Mouse (Mus musculus) liver, embryonic 16.5 days (tissue): Measurements from ENCODE around the gene Enah. TPM values are rescaled to one million over a fixed set of nuclear protein-coding genes. Genes with fewer than 3 reads are reported as not detected.

Experiments used
- ATAC-seq: fragments of 200-750 bp; cut with Nextera tagmentation; 2 replicates; pipeline ENCODE4 v1.8.0; 2017; ENCODE audit warnings: low read depth, mild to moderate bottlenecking, moderate number of reproducible peaks, moderate library complexity
- H3K27ac ChIP-seq: fragments of 300-500 bp; sonication (generic); 2 replicates; pipeline ENCODE4 v1.5.1; 2014; ENCODE audit warnings: mild to moderate bottlenecking, low read length
- H3K27me3 ChIP-seq: fragments of 300-500 bp; sonication (generic); 2 replicates; pipeline ENCODE4 v1.6.1; 2014; ENCODE audit warnings: low read depth, low read length, mixed read lengths; ENCODE audit not compliant: control insufficient read depth, insufficient read depth
- H3K36me3 ChIP-seq: fragments of 300-500 bp; sonication (generic); 2 replicates; pipeline ENCODE4 v1.6.1; 2014; ENCODE audit warnings: mild to moderate bottlenecking; ENCODE audit not compliant: control insufficient read depth, insufficient read depth
- H3K4me1 ChIP-seq: fragments of 300-500 bp; sonication (generic); 2 replicates; pipeline ENCODE4 v1.6.1; 2014; ENCODE audit warnings: low read depth, low read length, mixed read lengths; ENCODE audit not compliant: control insufficient read depth
- H3K4me2 ChIP-seq: fragments of 300-500 bp; sonication (generic); 2 replicates; pipeline ENCODE4 v1.6.1; 2014; ENCODE audit warnings: low read depth, low read length, mixed read lengths
- H3K4me3 ChIP-seq: fragments of 300-500 bp; sonication (generic); 2 replicates; pipeline ENCODE4 v1.5.1; 2014; ENCODE audit warnings: low read depth, mild to moderate bottlenecking, low read length
- H3K9ac ChIP-seq: fragments of 300-500 bp; sonication (generic); 2 replicates; pipeline ENCODE4 v1.6.1; 2014; ENCODE audit warnings: low read depth, low read length
- H3K9me3 ChIP-seq: fragments of 300-500 bp; sonication (generic); replicated peaks from 2 replicates; pipeline ENCODE4 v1.6.1; 2016; ENCODE audit warnings: low read length; ENCODE audit not compliant: control insufficient read depth
- WGBS: fragments of 180-500 bp; shearing (Covaris S2); extraction: QIAGEN DNeasy Blood & Tissue Kit; methylation state at CpG from one replicate; pipeline ENCODE4 v1.1.7; 2014; ENCODE audit not compliant: insufficient replicate concordance; 5-methylcytosine and 5-hydroxymethylcytosine counted together
- polyA plus RNA-seq: library from polyadenylated mRNA; unstranded; fragments of >200 nt; fragmentation: Nextera tagmentation; extraction: Ambion mirVana; gene quantifications from 2 replicates; pipeline ENCODE4 v1.2.1, GENCODE M21; 2015

Gene Enah
- 0.46 and 0.48 TPM in 2 replicates for polyA plus RNA-seq

DNA sequence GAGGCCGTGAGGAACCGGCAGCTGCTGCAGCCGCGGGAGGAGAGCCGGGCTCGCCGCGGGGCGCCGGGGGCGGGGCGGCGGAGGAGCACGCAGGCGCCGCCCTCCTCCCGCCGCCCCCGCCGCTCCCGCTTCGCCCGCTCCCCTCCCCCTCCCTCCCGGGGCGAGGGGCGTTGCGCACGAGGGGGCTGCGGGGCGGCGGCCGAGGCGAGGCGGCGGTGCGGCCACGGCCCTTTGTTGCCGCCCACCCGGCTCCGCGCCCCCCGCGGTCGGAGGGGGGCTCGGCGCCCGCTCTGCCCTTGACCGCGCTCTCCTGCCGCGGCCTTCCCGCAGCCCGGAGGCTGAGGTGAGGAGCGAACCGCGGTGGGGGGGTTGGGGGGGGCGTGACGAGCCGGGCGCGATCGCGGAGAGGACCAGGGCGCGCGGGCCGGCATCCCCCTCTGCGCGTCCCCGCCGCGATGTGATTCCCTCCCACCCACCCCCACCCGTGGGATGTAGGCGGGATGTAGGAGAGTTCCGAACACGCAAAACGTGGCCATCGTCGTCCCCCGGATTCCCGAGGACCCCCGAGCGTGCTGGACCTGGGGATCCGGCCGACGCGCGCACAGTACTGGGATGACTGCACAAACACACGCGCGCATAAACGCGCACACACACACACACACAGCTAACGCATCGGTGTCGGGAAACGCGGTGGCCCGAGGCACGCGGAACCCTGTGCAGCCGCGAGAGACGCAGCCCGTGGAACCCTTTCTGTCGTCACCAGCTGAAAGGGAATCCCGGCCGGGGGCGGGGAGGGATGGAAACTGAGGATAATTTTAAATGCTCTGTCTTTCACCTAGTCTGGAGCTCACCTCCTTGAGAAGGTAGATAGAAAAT, at the start of gene Enah:
Gene Enah, minus strand, starts transcription at position 65 of the 876 bp plus-strand sequence.
- H3K27me3 ChIP-seq = peaks cover 46% of the 10 kb centered on the region
- H3K4me3 ChIP-seq = peak within 1 kb of the TSS; percentile 64
- under 1% methylated on average over 71 of the region's 109 CpGs for WGBS
- peak; percentile 60 for ATAC-seq
- no peaks in the 10 kb centered on the region for H3K9me3 ChIP-seq
- peak within 1 kb of the TSS; percentile 34 for H3K9ac ChIP-seq
- peak within 1 kb of the TSS; percentile 76 for H3K4me2 ChIP-seq
- no peaks in the 10 kb centered on the region for H3K4me1 ChIP-seq
- no peak within 1 kb of the TSS for H3K27ac ChIP-seq
- H3K36me3 ChIP-seq = no peaks in the 10 kb centered on the region

DNA sequence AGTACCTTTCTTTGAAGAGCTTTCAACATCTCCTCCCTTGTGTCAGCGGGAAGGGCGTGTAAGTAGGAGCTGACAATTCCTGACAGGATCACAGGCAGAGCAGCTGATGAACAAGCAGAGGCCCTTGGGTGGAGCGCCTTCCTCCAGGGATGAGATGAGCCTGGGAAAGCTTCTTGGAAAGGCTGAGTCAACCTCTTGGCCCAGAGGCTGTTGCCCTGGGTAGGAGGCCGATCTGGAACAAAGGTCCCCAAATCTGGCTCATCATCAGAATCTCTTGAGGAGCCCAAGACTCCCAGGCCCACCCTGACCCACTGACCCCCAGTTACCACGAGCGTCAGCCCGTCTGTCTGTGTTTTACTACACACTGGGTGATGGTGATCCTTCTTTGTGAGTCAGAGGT, 48.3 kb upstream of the Enah start:
- H3K36me3 ChIP-seq = no peaks in the 10 kb centered on the region
- WGBS = 57% methylated on average over 7 of the region's 7 CpGs
- ATAC-seq = no peak
- no peak overlapping the region for H3K9ac ChIP-seq
- no peaks in the 10 kb centered on the region for H3K4me1 ChIP-seq
- no peaks in the 10 kb centered on the region for H3K9me3 ChIP-seq
- no peak overlapping the region for H3K4me3 ChIP-seq
- H3K27ac ChIP-seq = no peak overlapping the region
- no peaks in the 10 kb centered on the region for H3K27me3 ChIP-seq
- no peak overlapping the region for H3K4me2 ChIP-seq

DNA sequence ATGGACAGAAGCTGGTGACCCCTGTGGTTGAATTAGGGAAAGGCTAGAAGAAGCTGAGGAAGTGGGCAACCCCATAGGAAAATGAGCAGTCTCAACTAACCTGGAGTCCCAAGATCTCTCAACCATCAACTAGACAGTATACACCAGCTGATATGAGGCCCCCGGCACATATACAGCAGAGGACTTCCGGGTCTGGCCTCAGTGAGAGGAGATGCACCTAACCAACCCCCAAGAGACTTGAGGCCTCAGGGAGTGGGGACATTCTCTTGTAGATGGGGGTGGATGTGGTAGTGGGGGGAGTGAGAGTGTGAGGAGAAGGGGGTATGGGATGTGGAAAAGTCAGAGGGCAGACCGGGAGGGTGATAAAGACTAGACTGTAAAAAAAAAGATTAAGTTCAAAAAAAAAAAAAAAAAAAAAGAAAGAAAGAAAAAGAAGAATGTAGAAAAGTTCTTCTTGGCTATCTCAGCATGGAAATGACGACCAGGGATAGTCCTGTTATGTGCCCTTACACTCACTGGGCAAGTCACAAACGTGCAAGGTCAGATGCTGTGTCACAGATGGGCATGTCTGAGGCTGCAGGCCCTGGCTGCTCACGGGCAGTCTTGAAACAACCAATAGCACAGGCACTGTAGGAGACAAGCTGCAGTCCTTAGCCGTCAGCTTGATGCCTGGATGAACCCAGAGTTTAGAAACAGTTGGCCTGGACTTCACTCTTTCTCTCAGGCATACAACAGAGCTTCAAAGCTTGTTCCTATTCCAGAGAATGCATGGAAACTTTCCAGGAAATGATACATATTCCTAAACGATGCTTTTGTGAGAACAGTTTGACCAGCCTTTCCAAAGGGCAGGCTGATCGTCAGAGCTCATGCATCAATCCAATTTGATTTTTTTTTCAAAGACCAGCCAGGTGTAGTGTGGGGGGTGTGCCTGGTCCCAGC, 47.0 kb upstream of the Enah start:
- WGBS = 49% methylated on average over 9 of the region's 9 CpGs
- H3K4me3 ChIP-seq = no peak overlapping the region
- no peak overlapping the region for H3K27ac ChIP-seq
- no peaks in the 10 kb centered on the region for H3K4me1 ChIP-seq
- no peak overlapping the region for H3K9ac ChIP-seq
- H3K27me3 ChIP-seq = no peaks in the 10 kb centered on the region
- H3K9me3 ChIP-seq = no peaks in the 10 kb centered on the region
- no peak overlapping the region for H3K4me2 ChIP-seq
- no peak for ATAC-seq
- no peaks in the 10 kb centered on the region for H3K36me3 ChIP-seq

GRCm38 (mm10) chr1:182063716-182064115, 43.9 kb upstream of the Enah start:
- ATAC-seq = no peak
- Histone ChIP-seq H3K36me3 (no peaks in the 10 kb centered on the region), H3K27ac (no peak overlapping the region), H3K4me2 (no peak overlapping the region), H3K27me3 (no peaks in the 10 kb centered on the region), H3K4me3 (no peak overlapping the region), H3K9me3 (no peaks in the 10 kb centered on the region), H3K9ac (no peak overlapping the region), H3K4me1 (no peaks in the 10 kb centered on the region; the same call in 1 of the 2 replicates)
- 52% methylated on average over 8 of the region's 8 CpGs for WGBS

GRCm38 (mm10) chr1:182062801-182063200, 43.0 kb upstream of the Enah start:
- Histone ChIP-seq H3K9ac (no peak overlapping the region), H3K27ac (no peak overlapping the region), H3K4me3 (no peak overlapping the region), H3K4me2 (no peak overlapping the region), H3K36me3 (no peaks in the 10 kb centered on the region), H3K27me3 (no peaks in the 10 kb centered on the region), H3K4me1 (no peaks in the 10 kb centered on the region; the same call in 1 of the 2 replicates), H3K9me3 (no peaks in the 10 kb centered on the region)
- ATAC-seq = no peak
- WGBS = 76% methylated on average over 8 of the region's 8 CpGs

- Histone ChIP-seq H3K9me3 (no peaks in the 10 kb centered on the region), H3K36me3 (no peaks in the 10 kb centered on the region), H3K4me2 (no peak overlapping the region), H3K4me1 (no peaks in the 10 kb centered on the region; the same call in 1 of the 2 replicates), H3K27ac (no peak overlapping the region), H3K4me3 (no peak overlapping the region), H3K27me3 (no peaks in the 10 kb centered on the region), H3K9ac (no peak overlapping the region)
- no peak for ATAC-seq
- 55% methylated on average over 4 of the region's 4 CpGs for WGBS
Measured at GRCm38 (mm10) chr1:182061203-182061602, 41.4 kb upstream of the Enah start.

DNA sequence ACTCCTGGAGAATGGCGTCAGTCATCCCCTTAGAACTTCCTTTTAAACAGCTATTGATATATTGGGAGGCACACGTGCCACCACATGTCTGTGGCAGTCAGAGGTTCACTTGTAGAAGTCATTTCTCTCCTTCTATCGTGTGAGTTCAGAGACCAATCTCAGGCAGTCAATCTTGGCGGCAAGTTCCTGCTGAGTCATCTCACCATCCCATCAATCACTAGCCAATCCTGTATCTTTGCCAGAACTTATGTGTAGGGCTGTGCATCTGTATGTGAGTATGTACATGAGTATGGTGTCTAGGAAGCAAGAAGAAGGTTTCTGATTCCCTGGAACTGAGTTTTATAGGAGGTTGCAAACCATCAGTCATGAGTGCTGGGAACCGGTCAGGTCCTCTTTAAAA, 40.0 kb upstream of the Enah start:
- no peak for ATAC-seq
- 44% methylated on average over 5 of the region's 5 CpGs for WGBS

DNA sequence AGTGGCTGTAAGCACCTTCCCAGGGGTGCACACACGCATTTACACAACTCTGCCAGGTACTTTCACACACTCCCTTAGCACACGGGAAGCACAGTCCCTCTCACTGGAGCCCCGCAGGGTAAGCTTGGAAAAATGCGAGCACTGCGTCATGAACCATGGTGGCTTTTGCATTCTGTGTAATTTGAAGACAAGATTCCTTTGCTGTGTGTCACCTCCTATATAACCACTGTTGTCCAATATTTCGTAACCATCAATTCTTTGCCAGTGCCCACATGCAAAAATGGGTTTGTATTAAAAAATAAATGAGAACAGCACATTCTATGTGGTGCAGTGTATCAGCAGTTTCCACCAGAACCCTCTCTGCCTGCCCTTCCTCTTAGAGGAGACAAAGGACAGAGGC, 38.2 kb upstream of the Enah start:
- no peaks in the 10 kb centered on the region for H3K36me3 ChIP-seq
- H3K27ac ChIP-seq = no peak overlapping the region
- no peak for ATAC-seq
- H3K4me2 ChIP-seq = no peak overlapping the region
- 68% methylated on average over 6 of the region's 6 CpGs for WGBS
- no peak overlapping the region for H3K4me3 ChIP-seq
- H3K4me1 ChIP-seq = no peaks in the 10 kb centered on the region; the same call in 1 of the 2 replicates
- H3K9me3 ChIP-seq = no peaks in the 10 kb centered on the region
- H3K9ac ChIP-seq = no peak overlapping the region
- no peaks in the 10 kb centered on the region for H3K27me3 ChIP-seq

More for the DNA sequence above, 40.0 kb upstream of the Enah start:
- H3K9ac ChIP-seq = no peak overlapping the region
- H3K4me2 ChIP-seq = no peak overlapping the region
- H3K27me3 ChIP-seq = no peaks in the 10 kb centered on the region
- no peaks in the 10 kb centered on the region for H3K9me3 ChIP-seq
- H3K4me1 ChIP-seq = no peaks in the 10 kb centered on the region; the same call in 1 of the 2 replicates
- H3K4me3 ChIP-seq = no peak overlapping the region
- H3K27ac ChIP-seq = no peak overlapping the region
- no peaks in the 10 kb centered on the region for H3K36me3 ChIP-seq
